Mouse (Mus musculus) retina, postnatal 1 day (tissue): ENCODE data around the gene Cilp.
"Not testable (repeated sequence)": the region's sequence is repeated elsewhere in the genome, so short reads cannot be mapped to it uniquely, and the experiment has no call there.

Source experiments
- DNase-seq: peaks from one replicate; pipeline ENCODE4 v3.0.0-alpha.2; 2012

Gene Cilp

DNA sequence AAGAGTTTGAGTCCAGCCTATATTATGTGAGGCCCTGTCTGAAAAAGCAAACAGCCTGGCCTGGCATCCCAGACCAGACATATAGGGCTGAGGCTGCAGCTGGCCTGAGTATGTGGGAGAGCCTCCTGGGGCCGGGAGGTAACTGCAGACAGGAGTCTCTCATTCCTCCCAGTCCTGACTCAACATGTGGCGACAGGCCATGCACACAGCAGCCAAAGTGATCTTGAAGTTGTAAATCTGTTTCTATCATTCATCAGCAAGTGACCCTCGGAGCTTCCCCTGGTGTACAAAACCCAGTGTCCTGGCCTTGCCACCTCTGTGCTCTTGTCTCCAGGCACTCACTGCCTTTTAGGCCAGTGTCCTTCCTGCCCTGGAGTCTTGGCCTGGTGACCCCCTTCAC is 13.0 kb upstream of the Cilp start:
- DNase-seq, result no peak

DNA sequence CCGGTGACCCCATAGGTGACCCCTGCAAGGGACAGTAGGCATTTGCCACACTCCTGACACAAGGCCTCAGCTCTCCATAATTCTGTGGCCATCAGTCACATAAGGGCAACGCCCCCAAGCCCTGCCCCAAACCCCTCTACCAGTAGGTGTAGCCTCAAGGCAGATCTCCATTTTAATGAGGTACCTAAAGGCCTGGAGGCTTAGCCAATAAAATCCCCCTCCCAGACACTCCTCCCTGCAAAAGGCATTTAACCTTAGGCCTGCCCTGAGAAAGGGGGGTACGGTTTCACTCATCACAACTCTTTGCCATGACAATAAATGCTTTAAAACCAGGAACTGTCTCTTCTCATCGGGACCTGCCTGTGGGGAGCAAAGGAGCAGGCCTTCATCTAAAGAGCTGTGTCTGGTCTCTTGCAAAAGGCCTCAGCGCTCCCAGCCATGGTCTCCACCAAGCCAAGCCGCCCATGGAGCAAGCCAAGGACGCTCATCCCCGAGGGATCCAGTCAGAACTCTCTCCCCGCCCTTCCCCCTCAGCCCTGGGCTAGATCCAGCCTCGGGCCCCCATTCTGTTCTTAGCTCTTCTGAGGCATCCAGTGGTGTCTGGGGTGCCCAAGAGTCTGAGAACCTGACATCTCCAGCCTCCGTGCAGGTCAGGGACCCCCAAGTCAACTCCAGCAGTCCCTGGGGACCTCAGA is 8.9 kb upstream of the Cilp start:
- no peak for DNase-seq

DNA sequence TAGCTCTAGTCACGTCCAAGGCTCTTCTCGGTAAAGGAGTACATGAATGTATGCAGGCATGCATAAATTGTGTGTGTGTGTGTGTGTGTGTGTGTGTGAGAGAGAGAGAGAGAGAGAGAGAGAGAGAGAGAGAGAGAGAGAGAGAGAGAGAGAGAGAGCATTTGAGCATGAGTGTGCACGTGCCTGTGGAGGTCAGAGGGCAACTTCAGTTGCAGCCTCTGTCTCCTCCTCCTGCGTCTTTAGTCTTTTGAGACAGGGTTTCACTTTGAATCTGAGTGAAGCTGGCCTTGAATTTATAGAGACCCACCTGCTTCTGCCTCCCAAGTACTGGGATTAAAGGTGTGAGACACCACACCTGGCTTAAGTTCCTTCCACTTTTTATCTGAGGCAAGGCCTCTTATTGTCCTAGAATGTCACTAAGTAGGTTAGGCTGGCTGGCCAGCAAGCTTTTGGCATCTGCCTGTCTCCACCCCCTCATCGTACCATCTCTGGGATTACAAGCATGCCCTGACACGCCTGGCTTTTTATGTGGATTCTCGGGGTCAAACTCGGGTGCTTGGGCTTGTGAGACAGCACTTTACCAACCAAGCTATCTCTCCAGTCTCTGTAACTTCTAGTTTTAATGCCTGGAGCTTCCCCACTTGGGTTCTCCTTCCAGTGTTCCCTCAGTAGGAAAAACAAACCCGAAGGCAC is 7.6 kb upstream of the Cilp start:
- no peak for DNase-seq

DNA sequence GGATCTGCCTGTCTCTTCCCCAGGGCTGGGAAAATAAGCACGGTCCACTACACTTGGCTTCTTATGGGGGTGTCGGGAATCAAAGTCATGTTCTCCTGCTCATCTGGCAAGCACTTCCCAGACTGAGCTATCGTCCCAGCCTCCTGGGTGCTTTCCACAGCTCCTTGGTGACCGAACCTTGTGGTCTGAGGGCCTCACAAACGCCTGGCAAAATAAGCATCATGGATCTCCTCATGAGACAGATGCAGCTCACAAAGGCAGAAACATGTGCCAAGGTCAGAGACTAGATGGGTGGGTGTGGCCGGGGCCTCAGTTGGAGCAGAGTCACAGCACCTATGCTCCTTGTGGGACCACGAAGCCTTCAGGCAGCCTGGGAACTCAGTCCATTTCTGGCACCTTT is 5.6 kb upstream of the Cilp start:
- no peak for DNase-seq

DNA sequence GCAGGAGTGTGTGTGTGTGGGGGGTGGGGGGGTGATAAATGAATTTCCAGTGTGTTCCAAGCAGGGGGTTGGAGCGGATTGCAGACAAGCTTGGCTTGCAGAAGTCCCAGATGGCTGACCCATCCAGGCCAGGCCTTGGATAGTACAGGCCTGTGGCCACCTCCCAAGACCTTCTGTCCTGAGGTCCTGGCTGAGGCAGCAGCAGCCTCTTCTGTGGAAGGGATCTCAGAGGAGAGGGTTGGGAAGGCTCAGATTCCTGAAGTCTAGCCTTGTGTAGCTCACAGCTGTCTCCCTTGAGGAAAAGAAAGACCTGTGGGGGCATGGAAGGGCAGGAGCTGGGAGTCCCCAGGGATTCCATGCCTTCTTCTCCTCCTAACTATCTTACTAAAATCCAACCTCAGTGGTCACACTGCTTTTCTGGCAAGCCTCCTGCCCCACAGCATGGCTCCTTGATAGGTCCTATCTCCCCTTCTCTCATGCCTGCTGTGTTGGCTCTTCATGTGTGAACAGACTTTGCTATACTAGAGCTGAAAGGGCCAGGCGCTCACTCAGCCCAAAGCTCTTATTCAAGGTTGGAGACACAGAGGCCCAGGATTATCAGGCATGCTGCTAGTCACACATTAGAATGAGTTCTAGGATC is 3.3 kb upstream of the Cilp start:
- DNase-seq, result no peak

DNA sequence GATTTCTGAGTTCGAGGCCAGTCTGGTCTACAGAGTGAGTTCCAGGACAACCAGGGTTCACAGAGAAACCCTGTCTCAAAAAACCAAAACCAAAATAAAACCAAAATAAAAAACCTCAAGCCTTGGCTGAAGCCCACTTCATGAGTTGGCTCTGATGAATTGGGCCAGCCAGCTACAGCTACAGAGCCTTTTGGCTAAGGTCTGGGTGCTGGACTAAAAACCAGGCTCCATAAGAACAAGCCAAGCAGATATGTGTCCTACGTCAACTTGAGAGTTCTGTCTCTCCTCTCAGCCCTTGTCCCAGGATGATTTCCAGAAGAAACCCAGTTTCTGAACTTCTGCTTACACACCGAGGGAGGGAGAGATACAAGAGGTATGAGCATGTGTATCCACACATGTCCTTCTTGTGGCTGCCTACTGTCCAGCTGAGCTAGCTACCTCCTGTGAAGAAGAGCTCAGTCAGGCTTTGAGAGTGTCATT is 2.3 kb upstream of the Cilp start:
- no peak for DNase-seq

DNA sequence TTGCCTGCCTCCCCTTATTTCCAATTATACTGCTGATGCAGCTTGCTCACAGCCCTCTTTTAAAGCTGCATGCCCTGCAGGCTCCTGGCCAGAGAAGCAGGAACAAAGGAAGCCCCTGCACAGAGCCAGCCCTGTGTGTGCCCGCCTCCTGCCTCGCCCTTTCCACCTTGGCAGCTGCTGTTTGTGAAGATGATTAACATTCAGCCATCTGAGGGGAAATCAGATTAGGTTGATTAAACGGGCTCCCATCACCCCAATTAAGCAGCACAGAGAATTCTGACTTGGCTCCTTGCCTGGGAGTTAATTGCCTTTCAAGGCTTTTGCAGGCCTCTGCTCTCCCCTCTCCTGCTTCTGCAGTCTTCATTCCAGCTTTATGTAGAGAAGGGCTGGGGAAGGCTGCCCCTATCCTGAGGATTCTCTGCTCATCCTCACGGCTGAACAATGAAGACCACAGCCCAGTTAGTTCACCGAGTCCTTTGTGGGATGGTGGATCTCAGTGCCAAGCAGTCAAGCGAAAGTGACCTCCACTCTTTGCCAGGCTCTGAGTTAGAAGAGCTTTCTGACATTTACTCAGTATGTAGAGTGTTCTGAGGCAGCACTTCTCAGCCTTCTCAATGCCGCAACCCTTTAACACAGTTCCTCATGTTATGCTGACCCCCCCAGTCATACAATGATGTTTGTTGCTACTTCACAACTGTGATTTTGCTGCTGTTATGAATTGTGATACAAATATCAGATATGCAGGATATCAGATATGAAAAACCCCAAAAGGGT is 2.9 kb downstream of the Cilp start:
- DNase-seq, result peak; percentile 99

DNA sequence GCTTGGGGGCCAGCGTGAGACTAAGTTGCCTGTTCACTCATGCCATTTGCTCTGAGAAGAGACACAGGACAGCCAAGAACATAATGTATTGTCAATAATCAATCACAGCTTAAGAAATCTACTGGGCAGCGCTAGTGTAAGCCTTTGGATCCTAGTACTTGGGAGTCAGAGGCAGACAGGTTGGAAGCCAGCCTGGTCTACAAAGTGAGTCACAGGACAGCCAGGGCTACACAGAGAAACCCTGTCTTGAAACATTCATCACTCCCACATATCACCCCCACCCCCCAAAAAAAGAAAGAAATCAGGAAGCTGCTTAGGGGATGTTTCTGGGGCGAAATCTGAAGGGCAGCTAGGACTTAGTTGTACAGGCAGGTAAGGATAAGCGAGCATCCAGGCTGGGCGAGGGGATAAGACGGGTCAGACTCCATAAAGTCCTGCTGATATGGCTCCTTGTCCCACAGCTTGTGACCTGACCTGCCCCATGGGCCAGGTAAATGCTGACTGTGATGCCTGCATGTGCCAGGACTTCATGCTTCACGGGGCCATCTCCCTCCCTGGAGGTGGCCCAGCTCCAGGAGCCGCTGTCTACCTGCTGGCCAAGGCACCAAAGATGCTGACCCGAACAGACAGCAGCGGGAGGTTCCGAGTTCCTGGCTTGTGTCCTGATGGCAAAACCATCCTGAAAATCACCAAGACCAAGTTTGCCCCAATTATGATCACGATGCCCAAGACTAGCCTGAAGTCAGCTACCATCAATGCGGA is 8.2 kb downstream of the Cilp start:
- no peak for DNase-seq

DNA sequence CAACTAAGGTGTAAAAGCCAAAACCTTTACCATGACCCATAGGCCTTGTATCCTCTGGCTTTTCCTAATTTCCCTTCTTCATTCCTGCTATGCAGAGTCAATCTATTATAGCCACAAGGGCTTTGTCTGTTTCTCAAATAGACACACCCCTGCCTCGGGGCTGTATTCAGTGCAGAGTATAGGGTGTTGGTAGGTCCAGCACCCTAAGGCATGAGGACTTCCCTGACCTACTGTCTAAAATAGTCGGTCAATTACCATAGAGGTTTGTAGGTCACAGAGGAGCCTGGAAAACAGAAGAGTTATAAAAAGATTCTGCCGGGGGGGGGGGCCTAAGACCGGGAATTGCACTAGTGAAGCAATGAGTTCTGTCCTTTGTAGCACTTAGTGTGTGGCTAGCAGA is 8.9 kb downstream of the Cilp start:
- DNase-seq, result no peak

DNA sequence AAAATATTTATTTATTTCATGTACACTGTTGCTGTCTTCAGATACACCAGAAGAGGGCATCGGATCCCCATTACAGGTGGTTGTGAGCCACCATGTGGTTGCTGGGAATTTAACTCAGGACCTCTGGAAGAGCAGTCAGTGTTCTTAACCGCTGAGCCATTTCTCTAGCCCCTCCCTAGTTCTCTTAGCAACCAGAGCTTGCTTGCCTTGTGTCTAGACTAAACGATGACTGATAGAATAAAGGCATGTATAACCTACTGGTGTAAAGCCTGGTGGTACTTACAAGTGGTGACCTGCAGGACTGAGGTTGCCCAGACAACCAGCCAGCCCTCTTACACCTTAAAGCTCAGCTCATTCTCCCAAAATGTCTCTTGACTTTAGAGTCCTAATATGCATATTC is 9.9 kb downstream of the Cilp start:
- not testable (repeated sequence) for DNase-seq

DNA sequence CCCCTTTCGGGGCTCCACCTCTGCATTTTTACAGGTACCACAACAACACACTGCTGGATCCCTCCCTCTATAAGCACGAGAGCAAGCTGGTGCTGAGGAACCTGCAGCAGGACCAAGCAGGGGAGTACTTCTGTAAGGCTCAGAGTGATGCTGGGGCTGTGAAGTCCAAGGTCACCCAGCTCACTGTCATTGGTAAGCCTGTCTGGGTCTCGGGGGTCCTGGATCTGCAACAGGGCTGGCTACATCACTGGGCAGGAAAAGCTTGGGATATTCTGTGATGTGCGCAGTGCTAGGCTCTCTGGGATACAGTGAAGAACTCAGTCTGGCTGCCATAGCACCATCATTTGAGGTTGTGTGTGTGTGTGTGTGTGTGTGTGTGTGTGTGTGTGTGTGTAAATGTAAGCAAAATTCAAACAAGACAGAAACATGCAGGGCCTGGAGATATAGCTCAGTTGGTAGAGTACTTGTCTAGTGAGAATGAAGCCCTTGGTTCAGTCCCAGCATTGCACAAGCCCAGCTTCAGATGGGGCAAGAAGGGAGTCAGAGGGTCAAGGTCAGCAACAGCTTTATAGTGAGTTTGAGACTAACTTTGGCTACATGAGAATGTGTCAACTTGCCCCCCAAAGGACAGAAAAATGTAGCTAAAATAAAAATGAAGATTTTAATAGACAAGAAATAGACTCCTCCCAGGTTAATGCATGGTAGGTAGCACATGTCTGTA is 11.0 kb downstream of the Cilp start:
- no peak for DNase-seq

DNA sequence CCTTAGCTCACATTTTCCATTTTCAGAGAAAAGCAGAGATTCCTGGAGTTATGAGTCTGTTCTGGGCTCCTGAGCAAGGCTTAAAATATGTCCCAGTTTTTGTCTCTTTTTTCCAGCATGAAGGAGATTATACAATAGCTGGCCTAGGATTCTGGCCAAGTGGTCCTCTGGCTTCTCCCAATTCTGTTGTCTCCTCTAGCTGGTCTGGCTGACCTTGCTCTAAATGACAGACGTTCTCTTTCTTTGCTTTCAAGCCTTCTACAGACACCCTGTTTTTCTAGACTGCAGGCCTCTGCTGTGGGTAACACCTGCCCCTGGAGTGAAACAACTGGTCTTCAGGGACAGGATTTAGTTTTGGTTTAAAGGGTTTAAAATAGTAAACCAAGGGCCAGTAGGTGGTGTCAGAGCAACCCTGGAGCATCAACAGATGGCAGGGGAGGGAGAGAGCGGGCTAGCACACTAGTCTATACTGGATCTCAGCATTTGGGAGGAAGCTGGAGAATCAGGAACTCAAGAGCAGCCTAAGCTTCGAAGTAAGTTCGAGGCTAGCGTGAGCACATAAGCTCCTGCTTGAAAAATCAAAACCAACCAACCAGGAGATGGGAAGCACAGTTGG is 16.7 kb downstream of the Cilp start:
- peak; percentile 27 for DNase-seq

DNA sequence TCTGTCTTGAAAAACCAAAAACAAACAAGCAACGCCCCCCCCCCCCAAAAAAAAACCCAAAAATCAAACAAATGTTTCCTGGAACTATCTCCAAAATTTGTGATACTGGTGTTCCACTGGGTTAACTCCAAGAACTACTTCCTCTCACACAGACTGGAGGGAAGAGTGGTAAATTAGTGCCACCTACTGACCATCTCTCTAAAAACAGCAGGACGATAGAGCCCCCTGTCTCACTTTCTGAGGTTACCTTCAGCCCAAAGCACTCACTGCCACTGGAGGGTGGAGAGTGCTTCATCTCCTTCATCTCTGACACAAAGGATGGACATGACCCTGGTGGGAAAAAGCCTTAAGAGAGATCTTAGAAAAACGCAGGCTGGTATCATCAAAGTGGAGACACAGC is 18.3 kb downstream of the Cilp start:
- DNase-seq, result peak; percentile 84

DNA sequence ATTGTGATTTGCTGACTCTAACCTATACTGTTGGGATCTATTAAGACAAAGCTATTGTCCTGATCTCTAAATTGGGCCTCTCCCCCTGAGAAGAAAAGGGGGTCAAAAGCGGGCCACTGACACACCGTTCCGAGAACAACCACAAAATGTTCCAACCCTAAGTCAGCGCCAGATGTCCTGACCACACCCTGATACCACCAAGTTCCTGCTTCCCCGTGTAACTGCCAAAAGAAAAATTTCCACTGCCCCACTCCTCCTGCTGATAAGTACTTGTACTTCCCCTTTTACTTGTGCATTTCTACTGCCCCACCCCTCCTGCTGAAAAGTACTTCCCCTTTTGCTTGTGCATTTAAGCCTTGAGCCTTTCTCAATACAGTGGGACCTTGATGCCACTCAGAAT is 23.3 kb downstream of the Cilp start:
- DNase-seq, result not testable (repeated sequence)

DNA sequence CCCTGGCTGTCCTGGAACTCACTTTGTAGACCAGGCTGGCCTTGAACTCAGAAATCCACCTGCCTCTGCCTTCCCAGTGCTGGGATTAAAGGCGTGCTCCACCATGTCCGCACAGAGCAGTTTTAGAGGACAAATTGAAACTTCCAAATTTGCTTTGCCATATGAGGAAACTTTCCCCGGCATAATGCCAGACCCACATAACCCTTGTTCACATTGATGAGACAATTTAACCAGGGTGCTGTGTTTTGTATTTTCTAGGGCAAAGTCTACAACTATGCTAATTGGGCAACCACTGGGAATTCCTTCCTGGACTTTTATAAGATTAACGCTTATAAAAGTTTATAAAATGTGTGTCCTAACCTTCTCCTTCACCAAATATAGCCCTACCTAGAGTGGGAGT is 25.0 kb downstream of the Cilp start:
- no peak for DNase-seq

DNA sequence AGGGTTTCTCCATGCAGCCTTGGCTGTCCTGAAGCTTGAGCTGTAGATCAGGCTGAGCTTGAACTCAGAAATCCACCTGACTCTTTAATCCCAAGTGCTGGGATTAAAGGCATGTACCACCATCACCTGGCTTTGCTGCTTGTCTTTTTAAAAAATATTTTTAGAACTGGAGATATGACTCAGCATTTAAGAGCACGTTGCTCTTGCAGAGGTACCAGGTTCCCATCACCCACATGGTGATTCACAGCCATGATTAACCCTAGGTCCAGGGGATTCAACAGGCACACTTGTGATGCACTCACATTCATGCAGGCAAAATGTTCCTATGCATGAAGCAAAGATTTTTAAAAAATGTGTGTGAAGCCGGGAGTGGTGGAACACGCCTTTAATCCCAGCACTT is 27.4 kb downstream of the Cilp start:
- no peak for DNase-seq

DNA sequence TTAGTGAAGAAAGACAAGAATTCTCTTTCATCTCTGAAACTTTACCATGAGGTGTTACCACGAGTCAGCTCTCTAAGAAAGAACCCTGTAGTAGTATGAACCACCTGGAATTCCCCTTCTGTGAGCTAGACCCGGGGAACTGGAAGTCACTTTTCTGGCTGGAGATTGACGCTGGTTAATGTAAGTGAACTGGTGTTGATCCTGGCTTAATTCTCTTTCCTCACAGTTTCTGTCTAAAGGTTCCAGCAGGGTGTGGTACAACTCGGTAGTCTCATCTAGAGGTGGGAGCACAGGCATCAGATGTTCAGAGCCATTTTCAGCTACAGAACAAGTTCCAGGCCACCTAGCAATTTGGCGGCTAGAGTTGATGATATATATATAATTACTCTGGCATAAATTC is 28.1 kb downstream of the Cilp start:
- DNase-seq, result no peak

DNA sequence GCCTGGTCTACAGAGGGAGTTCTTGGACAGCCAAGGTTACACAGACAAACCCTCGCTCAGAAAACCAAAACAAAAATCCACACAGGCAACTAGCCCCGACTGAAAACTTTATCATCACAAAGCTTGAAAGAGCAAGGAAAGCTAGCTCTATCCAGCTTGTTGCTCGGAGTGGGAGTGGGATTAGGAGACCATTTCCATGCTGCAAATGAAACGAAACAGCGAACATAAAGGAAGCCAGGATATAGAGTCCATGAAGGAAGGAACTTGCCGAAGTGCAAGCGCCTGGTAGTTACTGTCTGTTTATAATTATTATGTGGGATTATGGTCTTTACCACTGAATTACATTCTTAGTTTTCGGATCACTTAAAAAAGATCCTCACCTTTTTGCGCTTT is 28.6 kb downstream of the Cilp start:
- no peak for DNase-seq

DNA sequence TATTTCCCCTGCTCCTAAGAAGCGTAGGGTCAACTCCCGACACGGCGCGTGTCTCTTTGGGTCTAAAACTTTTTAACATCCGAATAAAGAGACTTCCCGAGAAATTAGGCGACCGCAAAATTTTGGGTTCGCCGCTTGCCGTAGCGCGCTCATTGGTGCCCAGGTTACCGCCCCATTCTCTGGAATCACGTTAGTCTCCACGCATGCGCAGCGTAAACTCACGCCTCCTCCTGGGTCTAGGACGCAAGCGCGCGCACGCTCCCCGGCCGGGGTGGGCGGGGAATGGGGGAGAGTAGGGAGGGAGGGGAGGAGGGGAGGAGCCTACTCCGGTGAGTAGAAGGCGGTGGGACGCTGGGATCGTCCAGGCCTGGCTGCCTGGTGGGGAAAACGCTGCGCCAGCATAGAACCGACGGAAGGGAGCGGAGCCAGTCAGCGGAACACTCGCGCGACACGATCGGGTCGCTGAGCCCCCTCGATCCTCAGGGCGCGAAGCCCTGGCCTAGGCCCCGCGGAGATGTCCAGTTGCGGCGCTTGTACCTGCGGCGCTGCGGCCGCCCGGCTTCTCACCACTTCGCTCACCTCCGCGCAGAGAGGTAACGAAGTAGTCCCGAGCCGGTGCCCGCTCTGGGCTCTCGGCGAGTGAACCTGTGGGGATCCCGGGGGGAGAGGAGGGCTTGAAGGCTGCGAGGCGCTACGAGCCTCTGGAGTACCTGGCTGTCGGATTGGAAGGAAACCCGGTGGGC is 29.2 kb downstream of the Cilp start, which contains the start of gene Clpx:
Gene Clpx (plus strand): TSS at position 288 of the 743 bp plus-strand sequence.
- peak; percentile 100 for DNase-seq

DNA sequence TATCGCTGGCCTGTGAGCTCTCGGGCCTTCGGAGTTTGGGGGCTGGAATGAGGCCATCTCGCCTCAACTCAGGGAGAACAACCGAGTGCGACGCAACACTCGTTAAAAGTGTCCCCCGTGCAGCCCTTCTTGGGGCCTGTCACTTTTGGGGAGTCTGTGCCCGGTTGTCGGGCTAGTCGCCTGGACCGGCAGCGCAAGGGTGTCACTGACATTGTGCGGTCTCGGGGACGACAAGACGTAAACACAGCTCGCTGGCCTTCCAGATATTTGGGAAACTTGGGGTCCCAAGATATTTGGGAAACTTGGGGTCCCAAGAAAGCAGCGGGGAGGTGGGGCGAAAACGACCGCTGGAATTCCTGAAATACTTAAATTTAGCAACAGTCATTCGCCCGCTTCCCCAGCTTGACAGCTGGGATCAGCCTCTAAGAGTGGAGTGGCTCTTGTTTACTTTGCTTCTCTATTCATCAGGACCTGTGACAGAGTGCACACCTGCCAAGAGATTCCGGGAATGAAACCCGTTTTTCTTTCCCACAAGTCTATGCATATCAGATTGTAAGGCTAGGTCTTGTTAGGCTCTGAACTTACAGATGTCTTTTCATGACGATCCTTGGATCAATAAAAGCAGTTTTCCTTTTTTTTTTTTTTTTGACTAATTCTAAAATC is 29.9 kb downstream of the Cilp start:
- DNase-seq, result no peak
